Mouse (Mus musculus): Measurements from ENCODE around the gene Syvn1. TPM values are rescaled to one million over a fixed set of nuclear protein-coding genes. Genes with fewer than 3 reads are reported as not detected.

The Syvn1 gene
- polyA plus RNA-seq, 1 experiment from 2014 or later = 34.3 TPM

DNA sequence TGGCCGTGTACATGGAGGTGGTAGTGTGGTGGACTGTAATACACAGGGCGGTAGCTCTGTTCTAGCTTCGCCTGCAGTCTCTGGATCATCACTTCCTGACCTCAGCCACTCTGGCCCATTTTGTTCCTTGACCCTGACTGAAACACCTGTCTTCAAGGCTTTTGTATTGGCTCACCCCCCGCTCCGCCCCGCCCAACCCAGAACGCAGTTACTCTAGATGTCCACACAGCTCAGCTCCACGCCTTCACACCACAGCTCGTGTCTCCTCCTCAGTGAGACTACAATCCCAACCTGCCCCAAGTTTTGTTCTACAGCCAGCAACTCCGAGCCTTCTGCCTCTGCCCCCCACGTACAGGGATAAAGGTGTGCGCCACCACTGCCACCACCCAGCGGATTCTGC, 42.5 kb downstream of the Syvn1 start:
- no peak for TF ChIP-seq CTCF (IDR thresholded peaks at IDR 0.05; ENCODE audit: low read depth)
- no peaks in the 10 kb centered on the region for H3K9me3 ChIP-seq (ENCODE audit: low read depth, low read length)
- H3K27me3 ChIP-seq (ENCODE audit: insufficient read depth, low read length) = no peaks in the 10 kb centered on the region
- ATAC-seq (ENCODE audit: insufficient read depth) (no peak), DNase-seq (no peak)
- 94% methylated on average over 13 of the region's 13 CpGs for WGBS
- H3K4me3 ChIP-seq (ENCODE audit: low read depth, low read length) = no peak overlapping the region
- H3K9ac ChIP-seq = no peak overlapping the region
- no peak overlapping the region for H3K4me2 ChIP-seq
- H3K4me1 ChIP-seq (ENCODE audit: insufficient read depth) = peaks cover 3% of the 10 kb centered on the region
- no peak overlapping the region for H3K27ac ChIP-seq (ENCODE audit: low read depth)
- peaks cover 73% of the 10 kb centered on the region for H3K36me3 ChIP-seq (ENCODE audit: insufficient read depth)

GRCm38 (mm10) chr19:6094119-6094518, 47.7 kb downstream of the Syvn1 start, which contains the start of gene AC131692.1:
Gene AC131692.1, plus strand, starts transcription at chr19:6094419.
- Histone ChIP-seq H3K27ac (ENCODE audit: low read depth) (no peak within 1 kb of the TSS), H3K4me1 (ENCODE audit: insufficient read depth) (no peaks in the 10 kb centered on the region), H3K4me3 (ENCODE audit: low read depth, low read length) (no peak within 1 kb of the TSS), H3K36me3 (ENCODE audit: insufficient read depth) (peaks cover 70% of the 10 kb centered on the region), H3K27me3 (ENCODE audit: insufficient read depth, low read length) (no peaks in the 10 kb centered on the region), H3K9me3 (ENCODE audit: low read depth, low read length) (no peaks in the 10 kb centered on the region), H3K4me2 (no peak within 1 kb of the TSS), H3K9ac (no peak within 1 kb of the TSS; the same call in 1 of the 2 replicates)
- no peak for TF ChIP-seq CTCF (IDR thresholded peaks at IDR 0.05; ENCODE audit: low read depth)
- ATAC-seq (ENCODE audit: insufficient read depth) (no peak), DNase-seq (no peak)
- WGBS = 85% methylated on average over 7 of the region's 7 CpGs

GRCm38 (mm10) chr19:6097847-6098246, 51.5 kb downstream of the Syvn1 start:
- Histone ChIP-seq H3K36me3 (ENCODE audit: insufficient read depth) (peaks cover 34% of the 10 kb centered on the region), H3K4me1 (ENCODE audit: insufficient read depth) (no peaks in the 10 kb centered on the region), H3K27me3 (ENCODE audit: insufficient read depth, low read length) (no peaks in the 10 kb centered on the region), H3K27ac (ENCODE audit: low read depth) (no peak overlapping the region), H3K4me3 (ENCODE audit: low read depth, low read length) (no peak overlapping the region), H3K4me2 (no peak overlapping the region), H3K9me3 (ENCODE audit: low read depth, low read length) (no peaks in the 10 kb centered on the region), H3K9ac (no peak overlapping the region)
- WGBS = 69% methylated on average over 3 of the region's 3 CpGs
- DNase-seq (no peak), ATAC-seq (ENCODE audit: insufficient read depth) (no peak)
- no peak for TF ChIP-seq CTCF (IDR thresholded peaks at IDR 0.05; ENCODE audit: low read depth)

DNA sequence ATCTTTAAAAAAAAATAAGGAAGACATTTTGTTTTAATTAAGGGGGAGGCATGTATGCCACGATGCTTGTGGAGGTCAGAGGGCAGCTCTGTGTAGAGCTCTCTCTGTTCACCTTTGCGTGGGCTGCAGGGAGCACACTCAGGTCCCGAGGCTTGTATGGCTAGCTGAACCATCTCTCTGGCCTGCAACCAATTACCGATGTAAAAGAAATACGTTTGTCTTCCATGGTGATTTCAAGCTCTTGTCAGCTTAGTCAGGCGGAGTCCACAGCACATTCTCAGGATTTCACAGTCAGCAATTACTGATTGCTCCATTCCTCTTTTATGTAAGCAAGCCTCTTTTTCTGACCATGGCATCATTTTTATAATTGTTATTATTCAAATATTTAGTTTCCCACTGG, 54.8 kb downstream of the Syvn1 start:
- no peak for TF ChIP-seq CTCF (IDR thresholded peaks at IDR 0.05; ENCODE audit: low read depth)

GRCm38 (mm10) chr19:6102169-6102853, 55.9 kb downstream of the Syvn1 start:
- WGBS = 74% methylated on average over 6 of the region's 6 CpGs
- no peak overlapping the region for H3K9ac ChIP-seq
- ATAC-seq (ENCODE audit: insufficient read depth) (no peak), DNase-seq (no peak)
- no peaks in the 10 kb centered on the region for H3K27me3 ChIP-seq (ENCODE audit: insufficient read depth, low read length)
- H3K36me3 ChIP-seq (ENCODE audit: insufficient read depth) = 0 out of 2 replicates have a peak, but pooled peaks cover 10% of the 10 kb centered on the region
- no peak overlapping the region for H3K4me2 ChIP-seq
- H3K4me3 ChIP-seq (ENCODE audit: low read depth, low read length) = no peak overlapping the region
- no peaks in the 10 kb centered on the region for H3K9me3 ChIP-seq (ENCODE audit: low read depth, low read length)
- H3K27ac ChIP-seq (ENCODE audit: low read depth) = no peak overlapping the region
- H3K4me1 ChIP-seq (ENCODE audit: insufficient read depth) = no peaks in the 10 kb centered on the region
- no peak for TF ChIP-seq CTCF (IDR thresholded peaks at IDR 0.05; ENCODE audit: low read depth)

More for the DNA sequence above, 54.8 kb downstream of the Syvn1 start:
- Histone ChIP-seq H3K9me3 (ENCODE audit: low read depth, low read length) (no peaks in the 10 kb centered on the region), H3K9ac (no peak overlapping the region), H3K36me3 (ENCODE audit: insufficient read depth) (0 out of 2 replicates have a peak, but pooled peaks cover 10% of the 10 kb centered on the region), H3K4me1 (ENCODE audit: insufficient read depth) (no peaks in the 10 kb centered on the region), H3K27ac (ENCODE audit: low read depth) (no peak overlapping the region), H3K4me2 (no peak overlapping the region), H3K4me3 (ENCODE audit: low read depth, low read length) (no peak overlapping the region), H3K27me3 (ENCODE audit: insufficient read depth, low read length) (no peaks in the 10 kb centered on the region)
- WGBS = 51% methylated on average over 6 of the region's 6 CpGs
- no peak for DNase-seq
- no peak for ATAC-seq (ENCODE audit: insufficient read depth)

Small RNA genes within 50 kb of the gene (microRNA-seq; reads per million reads assigned to microRNA genes)
- gene Mir6988 (ENCODE audit: borderline number of aligned reads) = 1.7 reads per million

Other genes starting within 250 kb of the Syvn1 start
- 37.9 and 42.2 TPM in 2 replicates for gene Frmd8, start 171.3 kb upstream of the Syvn1 start, polyA plus RNA-seq (2014; fragmentation: Nextera tagmentation; extraction: Ambion mirVana)
- gene Slc25a45, start 168.8 kb upstream of the Syvn1 start, polyA plus RNA-seq (2014; fragmentation: Nextera tagmentation; extraction: Ambion mirVana) = 2.4 TPM in 2 replicates
- gene Tigd3, start 152.4 kb upstream of the Syvn1 start, polyA plus RNA-seq (2014; fragmentation: Nextera tagmentation; extraction: Ambion mirVana) = 2.7 and 3.8 TPM in 2 replicates
- gene Dpf2, start 133.6 kb upstream of the Syvn1 start, polyA plus RNA-seq (2014; fragmentation: Nextera tagmentation; extraction: Ambion mirVana) = 147 and 162 TPM in 2 replicates
- gene Cdc42ep2, start 121.8 kb upstream of the Syvn1 start, polyA plus RNA-seq (2014; fragmentation: Nextera tagmentation; extraction: Ambion mirVana) = 9.8 and 9.9 TPM in 2 replicates
- gene Pola2, start 82.4 kb upstream of the Syvn1 start, polyA plus RNA-seq (2014; fragmentation: Nextera tagmentation; extraction: Ambion mirVana) = 88.7 and 89.3 TPM in 2 replicates
- not detected in 2 replicates for gene Slc22a20, start 60.4 kb upstream of the Syvn1 start, polyA plus RNA-seq (2014; fragmentation: Nextera tagmentation; extraction: Ambion mirVana)
- 9.6 and 11.3 TPM in 2 replicates for gene Capn1, start 30.7 kb upstream of the Syvn1 start, polyA plus RNA-seq (2014; fragmentation: Nextera tagmentation; extraction: Ambion mirVana)
- 78.8 and 80.2 TPM in 2 replicates for gene Mrpl49, start 11.2 kb downstream of the Syvn1 start, polyA plus RNA-seq (2014; fragmentation: Nextera tagmentation; extraction: Ambion mirVana)
- 825 and 884 TPM in 2 replicates for gene Fau, start 11.3 kb downstream of the Syvn1 start, polyA plus RNA-seq (2014; fragmentation: Nextera tagmentation; extraction: Ambion mirVana)
- 33.8 and 34.3 TPM in 2 replicates for gene Znhit2, start 14.6 kb downstream of the Syvn1 start, polyA plus RNA-seq (2014; fragmentation: Nextera tagmentation; extraction: Ambion mirVana)
- 11.3 and 14.9 TPM in 2 replicates for gene Tm7sf2, start 21.8 kb downstream of the Syvn1 start, polyA plus RNA-seq (2014; fragmentation: Nextera tagmentation; extraction: Ambion mirVana)
- 63.2 and 63.5 TPM in 2 replicates for gene Vps51, start 30.7 kb downstream of the Syvn1 start, polyA plus RNA-seq (2014; fragmentation: Nextera tagmentation; extraction: Ambion mirVana)
- not detected in 2 replicates for gene Tmem262, start 33.5 kb downstream of the Syvn1 start, polyA plus RNA-seq (2014; fragmentation: Nextera tagmentation; extraction: Ambion mirVana)
- gene Gm28374, start 35.7 kb downstream of the Syvn1 start, polyA plus RNA-seq (2014; fragmentation: Nextera tagmentation; extraction: Ambion mirVana) = 1.0 and 1.6 TPM in 2 replicates
- gene Zfpl1, start 38.4 kb downstream of the Syvn1 start, polyA plus RNA-seq (2014; fragmentation: Nextera tagmentation; extraction: Ambion mirVana) = 68.8 and 72.3 TPM in 2 replicates
- 49.0 and 52.7 TPM in 2 replicates for gene Cdca5, start 38.4 kb downstream of the Syvn1 start, polyA plus RNA-seq (2014; fragmentation: Nextera tagmentation; extraction: Ambion mirVana)
- gene AC131692.1, start 47.8 kb downstream of the Syvn1 start, polyA plus RNA-seq (2014; fragmentation: Nextera tagmentation; extraction: Ambion mirVana) = 0.68 TPM in 1 of 2 replicates, not detected in the other
- 0.51 and 0.57 TPM in 2 replicates for gene Naaladl1, start 59.2 kb downstream of the Syvn1 start, polyA plus RNA-seq (2014; fragmentation: Nextera tagmentation; extraction: Ambion mirVana)
- 55.2 and 56.5 TPM in 2 replicates for gene Sac3d1, start 72.1 kb downstream of the Syvn1 start, polyA plus RNA-seq (2014; fragmentation: Nextera tagmentation; extraction: Ambion mirVana)
- 28.6 and 35.3 TPM in 2 replicates for gene Snx15, start 81.7 kb downstream of the Syvn1 start, polyA plus RNA-seq (2014; fragmentation: Nextera tagmentation; extraction: Ambion mirVana)
- 0.18 and 0.28 TPM in 2 replicates for gene Batf2, start 94.4 kb downstream of the Syvn1 start, polyA plus RNA-seq (2014; fragmentation: Nextera tagmentation; extraction: Ambion mirVana)
- gene Arl2, start 95.0 kb downstream of the Syvn1 start, polyA plus RNA-seq (2014; fragmentation: Nextera tagmentation; extraction: Ambion mirVana) = 78.8 and 89.2 TPM in 2 replicates
- gene Majin, start 137.8 kb downstream of the Syvn1 start, polyA plus RNA-seq (2014; fragmentation: Nextera tagmentation; extraction: Ambion mirVana) = not detected in 2 replicates
- 0.54 and 0.78 TPM in 2 replicates for gene Gpha2, start 179.8 kb downstream of the Syvn1 start, polyA plus RNA-seq (2014; fragmentation: Nextera tagmentation; extraction: Ambion mirVana)
- gene Ppp2r5b, start 189.3 kb downstream of the Syvn1 start, polyA plus RNA-seq (2014; fragmentation: Nextera tagmentation; extraction: Ambion mirVana) = 16.4 and 19.3 TPM in 2 replicates
- 11.9 and 13.0 TPM in 2 replicates for gene Atg2a, start 195.1 kb downstream of the Syvn1 start, polyA plus RNA-seq (2014; fragmentation: Nextera tagmentation; extraction: Ambion mirVana)
- gene Ehd1, start 230.1 kb downstream of the Syvn1 start, polyA plus RNA-seq (2014; fragmentation: Nextera tagmentation; extraction: Ambion mirVana) = 50.3 and 53.2 TPM in 2 replicates